Mouse (Mus musculus) adrenal gland, postnatal 14 days (tissue): ENCODE measurements around the gene Tbx3. TPM values are rescaled to one million over a fixed set of nuclear protein-coding genes. Genes with fewer than 3 reads are reported as not detected.

Source experiments
- DNase-seq: peaks from one replicate; pipeline ENCODE4 v3.0.0; 2021; ENCODE audit warnings: mixed read lengths
- total RNA-seq: library from RNA; stranded (reverse); gene quantifications from 2 replicates; pipeline ENCODE4 v1.2.3, GENCODE M21; 2021

Gene Tbx3
- total RNA-seq, 1 experiment from 2014 or later, result 177 TPM

GRCm38 (mm10) chr5:119706467-119706866 lies 36.0 kb downstream of the Tbx3 start:
- DNase-seq, result no peak

- DNase-seq, result no peak
These were observed 38.5 kb downstream of the Tbx3 start for GRCm38 (mm10) chr5:119708850-119709585.

- no peak for DNase-seq
These were observed 39.5 kb downstream of the Tbx3 start for GRCm38 (mm10) chr5:119709826-119710559.

- DNase-seq, result peak; percentile 49
These were observed 40.3 kb downstream of the Tbx3 start for GRCm38 (mm10) chr5:119710756-119711155.

- DNase-seq, result no peak
These were observed 41.2 kb downstream of the Tbx3 start for GRCm38 (mm10) chr5:119711626-119712025.

- DNase-seq, result peak; percentile 92
These were observed 42.3 kb downstream of the Tbx3 start for GRCm38 (mm10) chr5:119712679-119713246.

GRCm38 (mm10) chr5:119720471-119721265 lies 50.2 kb downstream of the Tbx3 start:
- DNase-seq, result no peak

GRCm38 (mm10) chr5:119732978-119733377 lies 62.5 kb downstream of the Tbx3 start:
- peak; percentile 27 for DNase-seq

Other genes starting within 250 kb of the Tbx3 start
- gene Tbx5, start 162.0 kb downstream of the Tbx3 start, total RNA-seq, result 2.8 and 3.5 TPM in 2 replicates